Mouse (Mus musculus) liver, embryonic 14.5 days (tissue): Measurements from ENCODE around the gene Egfem1. TPM values are rescaled to one million over a fixed set of nuclear protein-coding genes. Genes with fewer than 3 reads are reported as not detected.

Source experiments
- ATAC-seq: fragments of 200-750 bp; cut with Nextera tagmentation; 2 replicates; pipeline ENCODE4 v1.8.0; 2017; ENCODE audit warnings: moderate number of reproducible peaks, mild to moderate bottlenecking, moderate library complexity; ENCODE audit not compliant: insufficient read depth
- DNase-seq, 3 experiments: peaks; one replicate each; pipeline ENCODE4 v3.0.0-alpha.2; 2012 to 2013; ENCODE audit warnings: low read depth in 3 of 3, low spot score in 3 of 3
- H3K27ac ChIP-seq: fragments of 300-500 bp; sonication (generic); 2 replicates; pipeline ENCODE4 v1.5.1; 2014; ENCODE audit warnings: moderate library complexity, mild to moderate bottlenecking, control low read depth, inconsistent platforms
- H3K27me3 ChIP-seq: fragments of 300-500 bp; sonication (generic); 2 replicates; pipeline ENCODE4 v1.6.1; 2014; ENCODE audit warnings: mild to moderate bottlenecking, low read length, moderate library complexity; ENCODE audit not compliant: control insufficient read depth, insufficient read depth
- H3K36me3 ChIP-seq: fragments of 300-500 bp; sonication (generic); replicated peaks from 2 replicates; pipeline ENCODE4 v1.6.1; 2014; ENCODE audit warnings: low read depth; ENCODE audit not compliant: control insufficient read depth, insufficient read depth
- H3K4me1 ChIP-seq, 2 experiments: fragments of 200-500 bp in 1 of 2; fragments of 300-500 bp in 1 of 2; sonication (generic) in 1 of 2; replicated peaks; 2 replicates each; pipeline ENCODE4 v1.6.1; 2012 to 2014; ENCODE audit warnings: antibody characterized with exemption in 1 of 2, inconsistent platforms in 1 of 2, low read length in 1 of 2; ENCODE audit not compliant: control insufficient read depth in 2 of 2, insufficient read depth in 2 of 2
- H3K4me2 ChIP-seq: fragments of 300-500 bp; sonication (generic); 2 replicates; pipeline ENCODE4 v1.6.1; 2014; ENCODE audit warnings: low read depth, mild to moderate bottlenecking, control low read depth, moderate library complexity
- H3K4me3 ChIP-seq, 2 experiments: fragments of 200-500 bp in 1 of 2; fragments of 300-500 bp in 1 of 2; sonication (generic) in 1 of 2; 2 replicates each; pipeline ENCODE4 v1.5.1; 2012 to 2014; ENCODE audit warnings: low read depth in 2 of 2, low read length in 2 of 2, mild to moderate bottlenecking in 2 of 2, control low read depth in 1 of 2, inconsistent platforms in 1 of 2, moderate library complexity in 1 of 2; ENCODE audit not compliant: insufficient read depth in 1 of 2
- H3K9ac ChIP-seq: fragments of 300-500 bp; sonication (generic); replicated peaks from 2 replicates; pipeline ENCODE4 v1.6.1; 2014; ENCODE audit warnings: mild to moderate bottlenecking, control low read depth, moderate library complexity
- H3K9me3 ChIP-seq: fragments of 300-500 bp; sonication (generic); 2 replicates; pipeline ENCODE4 v1.6.1; 2016; ENCODE audit warnings: low read length, mixed read lengths; ENCODE audit not compliant: control insufficient read depth
- CTCF ChIP-seq: IDR thresholded peaks from 2 replicates; pipeline ENCODE4 v1.5.1; 2016; ENCODE audit warnings: antibody characterized with exemption, low read depth, control low read depth
- EP300 ChIP-seq: IDR thresholded peaks from 2 replicates; pipeline ENCODE4 v1.6.1; 2016; ENCODE audit warnings: antibody characterized with exemption, low read depth
- WGBS: fragments of 180-500 bp; shearing (Covaris S2); extraction: QIAGEN DNeasy Blood & Tissue Kit; methylation state at CpG from one replicate; pipeline ENCODE4 v1.1.7; 2014; ENCODE audit not compliant: insufficient replicate concordance; 5-methylcytosine and 5-hydroxymethylcytosine counted together
- polyA plus RNA-seq, 2 experiments: library from polyadenylated mRNA; depleted of rRNA in 1 of 2; stranded (reverse) in 1 of 2; unstranded in 1 of 2; fragments of >200 nt; fragmentation: Nextera tagmentation in 1 of 2; extraction: Ambion mirVana in 1 of 2; gene quantifications; 2 replicates each; pipeline versions ENCODE4 v1.2.1 to v1.2.3; 2012 to 2014

Egfem1 gene
- polyA plus RNA-seq, 2 experiments: 0.12 to 0.36 TPM

DNA sequence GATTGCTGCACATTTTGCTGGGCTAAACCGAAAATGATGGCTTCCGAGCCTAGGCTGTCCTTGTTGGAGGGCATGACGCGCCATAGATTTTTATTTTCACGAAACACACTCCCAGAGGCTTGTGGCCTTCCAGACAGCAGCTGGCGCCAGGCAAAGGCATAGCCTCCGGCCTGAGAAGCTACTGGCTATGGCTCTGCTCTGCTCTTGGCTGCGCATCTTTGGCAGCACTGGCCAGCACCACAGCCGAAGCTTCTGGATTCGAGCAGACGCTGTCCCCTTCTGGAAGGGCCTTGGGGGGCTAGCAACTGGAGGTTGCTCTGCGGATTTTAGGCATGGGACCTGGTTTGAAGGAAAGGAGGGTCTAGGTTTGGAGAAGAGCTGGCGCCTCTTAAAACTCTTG is 306 bp upstream of the Egfem1 start:
- H3K9me3 ChIP-seq: no peaks in the 10 kb centered on the region
- H3K4me2 ChIP-seq: no peak overlapping the region
- no peak overlapping the region for H3K4me3 ChIP-seq
- no peaks in the 10 kb centered on the region for H3K4me1 ChIP-seq
- peaks cover 14% of the 10 kb centered on the region for H3K27me3 ChIP-seq
- H3K36me3 ChIP-seq: no peaks in the 10 kb centered on the region
- 25% methylated on average over 13 of the region's 13 CpGs for WGBS
- TF ChIP-seq EP300 (no peak), CTCF (no peak)
- no peak overlapping the region for H3K27ac ChIP-seq
- no peak overlapping the region for H3K9ac ChIP-seq
- DNase-seq (no peak), ATAC-seq (no peak)

DNA sequence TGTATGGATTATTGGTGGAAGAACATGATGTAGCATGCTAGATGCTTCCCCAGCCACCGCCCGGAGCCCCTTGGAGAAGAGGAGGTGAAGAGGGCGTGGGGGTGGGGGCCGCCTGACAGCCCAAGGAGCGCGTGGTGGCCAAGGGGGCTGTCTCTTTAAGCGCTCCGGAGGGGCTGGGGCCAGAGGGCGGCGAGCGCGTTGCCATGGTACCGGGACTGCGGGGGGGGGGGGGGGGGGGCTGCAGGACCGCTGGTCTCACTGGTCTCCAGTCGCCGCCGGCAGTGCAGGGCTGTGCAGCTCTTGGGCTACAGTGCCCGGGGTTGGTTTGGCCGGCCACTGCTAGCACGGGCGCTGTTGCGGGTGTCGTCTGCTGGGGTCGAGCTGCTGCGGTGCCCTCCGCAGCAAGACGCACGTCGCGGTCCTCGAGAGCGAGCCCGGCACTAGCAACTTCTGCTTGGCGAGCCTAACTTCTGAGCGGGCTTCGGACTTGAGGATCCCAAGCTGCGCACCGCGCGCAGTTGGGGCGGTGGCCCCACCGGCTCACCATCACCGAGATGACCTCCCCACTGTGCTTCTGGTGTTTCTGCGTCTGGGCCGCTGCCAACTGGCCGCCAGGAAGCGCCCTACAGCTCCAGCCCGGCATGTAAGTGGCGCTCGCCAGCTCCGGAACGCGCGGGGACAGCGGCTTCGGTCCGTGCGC is 623 bp downstream of the Egfem1 start:
- DNase-seq: no peak
- no peak for ATAC-seq

DNA sequence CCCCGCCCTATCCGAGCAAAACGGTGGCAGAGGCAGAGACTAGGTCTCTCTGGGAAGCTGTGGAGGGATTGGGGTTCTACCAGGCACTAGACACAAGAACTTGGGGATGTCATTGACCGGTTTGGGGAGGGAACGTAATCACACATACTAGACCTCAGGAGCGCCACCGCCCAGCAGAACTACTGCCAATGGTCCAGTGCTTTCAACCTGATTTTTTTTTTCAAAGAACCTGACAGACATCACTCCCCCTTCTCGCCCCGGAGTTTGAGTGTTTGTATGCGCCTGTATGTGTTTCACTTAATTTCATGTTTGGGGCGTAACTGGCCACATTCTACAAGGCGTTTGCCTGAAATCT is 1.1 kb downstream of the Egfem1 start:
- Histone ChIP-seq H3K4me2 (peak overlapping the region; percentile 33), H3K36me3 (no peaks in the 10 kb centered on the region), H3K9me3 (no peaks in the 10 kb centered on the region), H3K9ac (no peak overlapping the region), H3K27me3 (peaks cover 14% of the 10 kb centered on the region), H3K27ac (no peak overlapping the region), H3K4me3 (peak overlapping the region in 1 of 2 experiments; percentile 20; a peak in 1 of 4 replicates), H3K4me1 (no peaks in the 10 kb centered on the region)
- no peak for ATAC-seq
- no peak for TF ChIP-seq CTCF
- no peak for TF ChIP-seq EP300
- 5% methylated on average over 12 of the region's 12 CpGs for WGBS
- DNase-seq: no peak

More for the DNA sequence above, 623 bp downstream of the Egfem1 start:
- H3K9ac ChIP-seq: no peak overlapping the region
- peak overlapping the region in 1 of 2 experiments; percentile 20; a peak in 1 of 4 replicates for H3K4me3 ChIP-seq
- no peaks in the 10 kb centered on the region for H3K4me1 ChIP-seq
- H3K9me3 ChIP-seq: no peaks in the 10 kb centered on the region
- H3K4me2 ChIP-seq: peak overlapping the region; percentile 33
- WGBS: 1% methylated on average over 47 of the region's 59 CpGs
- H3K36me3 ChIP-seq: no peaks in the 10 kb centered on the region
- H3K27ac ChIP-seq: no peak overlapping the region
- TF ChIP-seq CTCF (no peak), EP300 (no peak)
- H3K27me3 ChIP-seq: peaks cover 14% of the 10 kb centered on the region

DNA sequence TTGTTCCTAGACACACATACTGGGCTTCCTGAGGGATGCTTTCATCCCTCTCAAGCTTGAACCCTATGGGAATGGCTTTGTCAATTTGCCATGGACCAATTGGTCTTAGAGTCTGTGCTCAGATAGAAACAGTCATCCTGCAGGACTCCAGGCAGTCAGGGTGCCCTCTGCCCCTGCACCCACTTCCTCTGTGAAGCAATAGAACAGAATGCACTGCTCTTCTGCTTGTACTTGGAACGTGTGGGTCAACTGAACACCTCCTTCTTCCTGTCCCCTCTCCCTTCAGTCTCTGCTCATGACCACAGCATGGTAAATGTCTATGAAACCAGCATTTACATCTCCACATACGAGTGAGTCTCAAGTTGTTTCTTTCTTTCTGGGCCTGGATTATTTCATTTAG is 16.6 kb downstream of the Egfem1 start:
- ATAC-seq: no peak
- H3K9me3 ChIP-seq: no peaks in the 10 kb centered on the region

DNA sequence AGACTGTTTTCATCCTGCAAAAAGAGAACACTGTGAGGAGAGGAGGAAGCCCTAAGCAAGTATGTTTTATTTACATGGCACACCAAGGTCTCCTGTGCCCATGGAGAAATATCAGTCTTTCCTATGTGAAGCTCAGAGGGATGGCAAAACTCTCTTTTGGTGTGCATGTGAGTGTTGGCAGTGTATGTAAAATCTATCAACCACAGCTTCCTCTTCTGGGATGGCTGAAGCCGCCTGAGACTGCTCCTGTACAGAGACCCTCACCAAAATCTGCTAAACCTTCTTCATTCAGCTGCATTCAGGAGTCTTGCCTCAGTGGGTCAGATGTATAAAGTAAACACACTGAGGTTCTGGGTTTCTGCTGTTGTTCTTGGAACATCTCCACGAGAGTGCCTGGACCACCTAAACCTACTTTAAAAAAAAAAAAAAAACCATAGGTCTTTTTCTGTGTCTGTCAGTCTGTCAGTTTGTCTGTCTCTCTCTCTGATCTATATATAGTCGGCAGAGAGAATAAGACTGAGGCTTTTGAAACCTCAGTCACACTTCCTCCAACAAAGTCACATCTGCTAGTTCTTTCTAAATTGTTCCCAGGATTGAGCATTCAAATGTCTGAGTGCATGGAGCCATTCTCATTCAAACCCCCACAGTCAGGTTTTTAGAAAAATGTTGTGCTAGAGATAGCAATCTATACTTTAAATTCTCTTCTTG is 24.3 kb downstream of the Egfem1 start:
- Histone ChIP-seq H3K36me3 (no peaks in the 10 kb centered on the region), H3K4me1 (no peaks in the 10 kb centered on the region), H3K9ac (no peak overlapping the region), H3K9me3 (no peaks in the 10 kb centered on the region), H3K27me3 (no peaks in the 10 kb centered on the region), H3K4me3 (no peak overlapping the region), H3K27ac (no peak overlapping the region), H3K4me2 (no peak overlapping the region)
- no peak for ATAC-seq
- DNase-seq: no peak
- WGBS: 15% methylated on average over 3 of the region's 3 CpGs
- no peak for TF ChIP-seq EP300
- TF ChIP-seq CTCF: no peak

More for the DNA sequence above, 16.6 kb downstream of the Egfem1 start:
- H3K4me1 ChIP-seq: no peaks in the 10 kb centered on the region
- H3K4me2 ChIP-seq: no peak overlapping the region
- no peak overlapping the region for H3K9ac ChIP-seq
- no peaks in the 10 kb centered on the region for H3K27me3 ChIP-seq
- 17% methylated on average over 2 of the region's 2 CpGs for WGBS
- H3K27ac ChIP-seq: no peak overlapping the region
- no peak overlapping the region for H3K4me3 ChIP-seq
- TF ChIP-seq EP300 (no peak), CTCF (no peak)
- no peak for DNase-seq
- no peaks in the 10 kb centered on the region for H3K36me3 ChIP-seq
